Mouse (Mus musculus) stomach, adult 2 months (tissue): ENCODE results near the gene Nhsl1. TPM values are rescaled to one million over a fixed set of nuclear protein-coding genes. Genes with fewer than 3 reads are reported as not detected.

ENCODE experiments used
- polyA plus RNA-seq: library from polyadenylated mRNA; depleted of rRNA; stranded (reverse); fragments of >200 nt; gene quantifications from 2 replicates; pipeline ENCODE4 v1.2.3, GENCODE M21; 2012; rRNA removed

Nhsl1 gene
- 2.6 and 2.9 TPM in 2 replicates for polyA plus RNA-seq

DNA sequence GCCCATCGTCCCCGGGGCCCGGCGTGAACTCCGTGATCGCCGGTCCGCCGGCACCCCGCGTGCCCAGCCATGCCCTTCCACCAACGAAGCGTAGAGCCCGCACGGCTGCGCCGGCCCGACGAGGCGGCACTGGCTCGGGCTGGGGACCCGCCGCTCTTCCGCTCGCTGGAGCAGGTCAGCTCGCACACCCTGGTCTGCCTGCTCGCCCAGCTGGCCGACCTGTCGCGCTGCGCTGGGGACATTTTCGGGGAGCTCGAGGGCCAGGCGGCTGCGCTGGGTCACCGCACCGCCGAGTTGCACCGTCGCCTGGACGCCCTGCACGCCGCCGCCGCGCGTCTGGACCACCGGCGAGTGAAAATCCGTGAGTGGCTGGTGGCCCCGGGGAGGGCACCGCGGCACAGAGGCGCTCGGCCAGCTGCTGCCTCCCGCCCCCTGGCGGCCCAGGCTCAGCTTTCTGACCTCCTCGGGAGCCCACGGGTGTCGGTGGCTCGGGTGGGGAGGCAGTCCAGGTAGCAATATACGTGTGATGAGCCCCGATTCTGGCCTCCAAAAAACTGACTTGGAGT, at the start of gene Nhsl1:
Gene Nhsl1 (plus strand): TSS at position 70 of the 566 bp plus-strand sequence.

DNA sequence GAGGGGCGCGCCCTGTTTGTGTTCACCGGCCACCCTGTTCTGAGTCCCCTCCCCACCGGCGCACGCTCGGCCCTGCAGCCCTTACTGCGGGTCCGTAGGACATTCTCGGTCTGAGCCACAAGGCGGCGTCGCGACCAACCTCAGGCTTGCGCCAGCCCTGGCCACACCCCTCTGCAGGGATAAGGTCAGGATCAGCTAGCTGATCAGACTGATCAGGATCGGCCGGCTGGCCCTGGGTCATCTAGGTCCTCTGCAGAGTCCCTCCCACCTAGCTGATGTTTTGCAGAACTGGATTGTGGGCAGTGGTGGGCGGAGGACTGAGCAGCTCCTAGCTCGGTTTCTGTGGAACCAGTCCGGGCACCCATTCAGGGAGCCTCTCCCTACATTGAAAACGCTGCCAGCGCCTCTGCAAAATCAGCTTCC, 227.0 kb downstream of the Nhsl1 start, which contains the start of gene Hebp2:
Gene Hebp2 (minus strand): TSS at position 264 of the 423 bp plus-strand sequence.

Other genes with a start within 250 kb of the Nhsl1 start
- not detected in 2 replicates for gene Ect2l, start 108.1 kb upstream of the Nhsl1 start, polyA plus RNA-seq
- gene Ccdc28a, start 84.0 kb upstream of the Nhsl1 start, polyA plus RNA-seq = 8.9 and 9.1 TPM in 2 replicates
- 5.0 and 6.8 TPM in 2 replicates for gene Hebp2, start 227.1 kb downstream of the Nhsl1 start, polyA plus RNA-seq